In genomic region chr17:27655089-27656010, GRCm38 (mm10) we compare ENCODE assay signal across 8 mouse cellular contexts. TPM values are rescaled to one million over a fixed set of nuclear protein-coding genes. Genes with fewer than 3 reads are reported as not detected.
A peak's percentile ranks its signal among the peaks of the same experiment; 100 is the strongest.
DNase-seq lines count a peak whose midpoint lies in the region; ATAC-seq lines count a peak whose summit lies in the region.

Pacsin1 (plus strand) TSS chr17:27655509.

- H3K36me3 ChIP-seq in embryonic facial prominence, embryonic 14.5 days (ENCODE audit: control insufficient read depth, insufficient read depth, low read length): no peaks in the 10 kb centered on the region
- no peaks in the 10 kb centered on the region for H3K36me3 ChIP-seq in limb, embryonic 10.5 days

- H3K4me1 ChIP-seq in embryonic facial prominence, embryonic 14.5 days (ENCODE audit: control insufficient read depth, insufficient read depth, low read length): peaks cover 13% of the 10 kb centered on the region
- peaks cover 27% of the 10 kb centered on the region for H3K4me1 ChIP-seq in limb, embryonic 10.5 days

- peak within 1 kb of the TSS; percentile 97 for H3K4me2 ChIP-seq in embryonic facial prominence, embryonic 14.5 days (ENCODE audit: low read depth, low read length)

- peaks cover 17% of the 10 kb centered on the region for H3K27me3 ChIP-seq in embryonic facial prominence, embryonic 14.5 days (replicated peaks; ENCODE audit: control insufficient read depth, insufficient read depth, low read length)
- peaks cover 49% of the 10 kb centered on the region for H3K27me3 ChIP-seq in limb, embryonic 10.5 days (ENCODE audit: low read depth, poor library complexity, severe bottlenecking)

- peak; percentile 90 for ATAC-seq in embryonic facial prominence, embryonic 14.5 days (ENCODE audit: low read depth)
- peak; percentile 74 for ATAC-seq in inflammation-experienced regulatory T-cells, adult 6 months

- peak within 1 kb of the TSS; percentile 58 for H3K9ac ChIP-seq in embryonic facial prominence, embryonic 14.5 days (ENCODE audit: low read depth, low read length)

- H3K9me3 ChIP-seq in embryonic facial prominence, embryonic 14.5 days (ENCODE audit: control insufficient read depth, low read length): no peaks in the 10 kb centered on the region
- H3K9me3 ChIP-seq in limb, embryonic 10.5 days (replicated peaks): no peaks in the 10 kb centered on the region

- 2% methylated on average over 40 of the region's 65 CpGs for WGBS in embryonic facial prominence, embryonic 14.5 days
- WGBS in limb, embryonic 10.5 days: 3% methylated on average over 65 of the region's 65 CpGs

- peak within 1 kb of the TSS; percentile 51 for H3K4me3 ChIP-seq in embryonic facial prominence, embryonic 14.5 days (ENCODE audit: low read depth, low read length)
- H3K4me3 ChIP-seq in limb, embryonic 10.5 days: peak within 1 kb of the TSS; percentile 71

- peak; percentile 41 to 51 for DNase-seq in adrenal gland, adult 18-20 months (ENCODE audit: low spot score in 2 of 2)
- DNase-seq in adrenal gland, postnatal 4 days (ENCODE audit: low spot score in 2 of 2): no peak
- DNase-seq in adrenal gland, postnatal 14 days: peak; percentile 63
- peak; percentile 56 for DNase-seq in embryonic facial prominence, embryonic 14.5 days (ENCODE audit: low spot score)
- peak; percentile 70 for DNase-seq in limb, embryonic 10.5 days (ENCODE audit: low spot score)
- DNase-seq in naive thymus-derived CD4-positive, alpha-beta T cell, adult 2 months (ENCODE audit: low read depth): peak; percentile 82
- peak; percentile 47 to 49 for DNase-seq in thymus, adult 18-20 months

- H3K27ac ChIP-seq in embryonic facial prominence, embryonic 14.5 days (replicated peaks; ENCODE audit: low read depth, low read length): no peak within 1 kb of the TSS
- peak within 1 kb of the TSS; percentile 83 for H3K27ac ChIP-seq in limb, embryonic 10.5 days

RNA-seq across cellular contexts. Expression of gene Pacsin1, which starts in this region (rescaled TPM):
- total RNA-seq in adrenal gland, adult 18-20 months (2021): 1 to 10 TPM; 4.9 TPM
- total RNA-seq in adrenal gland, postnatal 4 days (2021): 1 to 10 TPM; 5.5 to 5.6 TPM
- total RNA-seq in adrenal gland, postnatal 14 days (2021): 4.5 and 6.0 TPM in 2 replicates
- 4.4 and 6.1 TPM in 2 replicates for polyA plus RNA-seq in embryonic facial prominence, embryonic 14.5 days (2014; fragmentation: Nextera tagmentation; extraction: Ambion mirVana)
- 10 to 100 TPM; 12.2 to 49.0 (median 34.4) TPM for polyA plus RNA-seq in inflammation-experienced regulatory T-cells, adult 6 months (2017; shearing (Covaris generic))
- 5.8 and 6.0 TPM in 2 replicates for polyA plus RNA-seq in limb, embryonic 10.5 days (2016; fragmentation: Nextera tagmentation; extraction: Ambion mirVana)

Comparison
In these comparisons a context has a peak if more than half of its experiments do, and no peak if none do; other contexts are left out.
1. DNase-seq: peak in adrenal gland, adult 18-20 months (2 of 2), adrenal gland, postnatal 14 days (single experiment), embryonic facial prominence, embryonic 14.5 days (single experiment), limb, embryonic 10.5 days (single experiment), naive thymus-derived CD4-positive, alpha-beta T cell, adult 2 months (single experiment) and thymus, adult 18-20 months (2 of 2); none in adrenal gland, postnatal 4 days (0 of 2).